Mouse (Mus musculus) stomach, embryonic 16.5 days (tissue): ENCODE measurements at regions not wholly inside any gene's neighbourhood (a gene's known extent, or its start where the extent isn't known, plus 50 kb on each side); places are given as distances from the start of the nearest gene placed in this dataset.

Experiments
- ATAC-seq: fragments of 200-750 bp; cut with Nextera tagmentation; 2 replicates; pipeline ENCODE4 v1.8.0; 2017; ENCODE audit warnings: moderate number of reproducible peaks, moderate TSS enrichment; ENCODE audit not compliant: insufficient read depth, low FRiP score
- H3K27ac ChIP-seq: fragments of 300-500 bp; sonication (generic); 2 replicates; pipeline ENCODE4 v1.5.1; 2014; ENCODE audit warnings: low read length
- H3K27me3 ChIP-seq: fragments of 300-500 bp; sonication (generic); 2 replicates; pipeline ENCODE4 v1.6.1; 2014; ENCODE audit warnings: low read length, control low read depth, mixed read lengths; ENCODE audit not compliant: control insufficient read depth, insufficient read depth
- H3K36me3 ChIP-seq: fragments of 300-500 bp; sonication (generic); 2 replicates; pipeline ENCODE4 v1.6.1; 2014; ENCODE audit warnings: low read length; ENCODE audit not compliant: control insufficient read depth, insufficient read depth
- H3K4me1 ChIP-seq: fragments of 300-500 bp; sonication (generic); 2 replicates; pipeline ENCODE4 v1.6.1; 2014; ENCODE audit warnings: low read length, control low read depth, mixed read lengths; ENCODE audit not compliant: control insufficient read depth, insufficient read depth
- H3K4me2 ChIP-seq: fragments of 300-500 bp; sonication (generic); 2 replicates; pipeline ENCODE4 v1.6.1; 2014; ENCODE audit warnings: low read depth, low read length, mixed read lengths
- H3K4me3 ChIP-seq: fragments of 300-500 bp; sonication (generic); replicated peaks from 2 replicates; pipeline ENCODE4 v1.5.1; 2014; ENCODE audit warnings: mild to moderate bottlenecking, low read length
- H3K9ac ChIP-seq: fragments of 300-500 bp; sonication (generic); 2 replicates; pipeline ENCODE4 v1.6.1; 2014; ENCODE audit warnings: low read length
- H3K9me3 ChIP-seq: fragments of 300-500 bp; sonication (generic); replicated peaks from 2 replicates; pipeline ENCODE4 v1.6.1; 2016; ENCODE audit warnings: low read length, control low read depth; ENCODE audit not compliant: control insufficient read depth
- WGBS: fragments of 180-500 bp; shearing (Covaris S2); extraction: QIAGEN DNeasy Blood & Tissue Kit; methylation state at CpG from one replicate; pipeline ENCODE4 v1.1.7; 2014; 5-methylcytosine and 5-hydroxymethylcytosine counted together

GRCm38 (mm10) chr10:98500315-98500714 is 413.9 kb upstream of the Atp2b1 start:
- Histone ChIP-seq H3K9me3 (no peaks in the 10 kb centered on the region), H3K27me3 (no peaks in the 10 kb centered on the region), H3K27ac (no peak overlapping the region), H3K36me3 (no peaks in the 10 kb centered on the region), H3K9ac (no peak overlapping the region), H3K4me3 (no peak overlapping the region), H3K4me1 (no peaks in the 10 kb centered on the region), H3K4me2 (no peak overlapping the region)
- ATAC-seq: no peak
- 85% methylated on average over 4 of the region's 4 CpGs for WGBS

DNA sequence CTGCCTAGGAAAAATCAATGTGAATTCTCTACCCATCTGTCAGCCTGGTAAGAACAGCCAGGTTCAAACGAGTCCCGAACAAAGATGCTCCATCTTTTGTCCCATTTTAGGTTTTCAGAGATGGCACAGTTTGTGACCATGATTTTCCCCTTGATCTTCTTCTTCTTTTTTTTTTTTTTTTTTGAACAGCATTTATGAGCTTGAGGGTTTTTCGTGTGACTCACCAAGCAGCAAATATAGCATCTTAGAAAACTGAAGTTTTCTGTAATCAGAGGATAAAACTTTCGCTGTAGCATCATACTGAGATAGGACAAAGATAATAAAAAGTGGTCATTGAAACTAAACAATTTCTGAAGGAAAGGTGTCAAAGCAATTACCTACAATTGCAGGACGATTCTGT is 412.6 kb upstream of the Atp2b1 start:
- no peak for ATAC-seq
- Histone ChIP-seq H3K36me3 (no peaks in the 10 kb centered on the region), H3K27me3 (no peaks in the 10 kb centered on the region), H3K4me2 (no peak overlapping the region), H3K27ac (no peak overlapping the region), H3K9ac (no peak overlapping the region), H3K9me3 (no peaks in the 10 kb centered on the region), H3K4me3 (no peak overlapping the region), H3K4me1 (no peaks in the 10 kb centered on the region)
- 79% methylated on average over 5 of the region's 5 CpGs for WGBS

DNA sequence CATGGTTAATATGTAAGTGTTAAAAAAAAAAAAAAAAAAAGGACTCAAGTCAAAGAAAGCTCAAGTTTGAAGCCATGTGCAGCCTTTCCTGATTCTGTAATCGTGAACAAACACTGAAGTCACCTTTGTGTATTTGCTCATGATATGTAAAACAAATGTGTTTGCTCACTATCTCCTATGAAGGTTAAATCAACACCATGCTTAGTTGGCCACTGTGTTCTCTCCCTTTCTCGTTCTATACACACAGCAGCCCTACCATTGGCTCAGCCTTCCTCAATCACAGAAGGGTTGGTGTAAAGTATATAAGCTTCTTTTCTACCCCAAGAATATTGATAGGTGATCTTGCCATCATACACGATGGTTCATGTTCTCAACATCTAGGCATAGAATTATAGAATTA is 409.7 kb upstream of the Atp2b1 start:
- 68% methylated on average over 3 of the region's 3 CpGs for WGBS
- Histone ChIP-seq H3K9me3 (no peaks in the 10 kb centered on the region), H3K27ac (no peak overlapping the region), H3K4me3 (no peak overlapping the region), H3K4me2 (no peak overlapping the region), H3K9ac (no peak overlapping the region), H3K27me3 (no peaks in the 10 kb centered on the region), H3K36me3 (no peaks in the 10 kb centered on the region), H3K4me1 (no peaks in the 10 kb centered on the region)
- peak; percentile 91 for ATAC-seq

- Histone ChIP-seq H3K4me3 (no peak overlapping the region), H3K9me3 (no peaks in the 10 kb centered on the region), H3K36me3 (no peaks in the 10 kb centered on the region), H3K27me3 (no peaks in the 10 kb centered on the region), H3K27ac (no peak overlapping the region), H3K4me2 (no peak overlapping the region), H3K4me1 (no peaks in the 10 kb centered on the region), H3K9ac (no peak overlapping the region)
- 43% methylated on average over 5 of the region's 5 CpGs for WGBS
- no peak for ATAC-seq
Observed at GRCm38 (mm10) chr10:98508515-98509143, 405.6 kb upstream of the Atp2b1 start.

- Histone ChIP-seq H3K27me3 (no peaks in the 10 kb centered on the region), H3K9ac (no peak overlapping the region), H3K4me1 (no peaks in the 10 kb centered on the region), H3K36me3 (no peaks in the 10 kb centered on the region), H3K4me3 (no peak overlapping the region), H3K4me2 (no peak overlapping the region), H3K9me3 (no peaks in the 10 kb centered on the region), H3K27ac (no peak overlapping the region)
- WGBS: 63% methylated on average over 1 of the region's 1 CpGs
- ATAC-seq: no peak
Observed at GRCm38 (mm10) chr10:98514836-98515235, 399.4 kb upstream of the Atp2b1 start.

GRCm38 (mm10) chr10:98517609-98518008 is 396.6 kb upstream of the Atp2b1 start:
- WGBS: 88% methylated on average over 2 of the region's 2 CpGs

GRCm38 (mm10) chr10:98529565-98529964 is 384.6 kb upstream of the Atp2b1 start:
- no peaks in the 10 kb centered on the region for H3K36me3 ChIP-seq
- H3K27ac ChIP-seq: no peak overlapping the region
- no peak overlapping the region for H3K9ac ChIP-seq
- H3K27me3 ChIP-seq: no peaks in the 10 kb centered on the region
- H3K9me3 ChIP-seq: no peaks in the 10 kb centered on the region
- ATAC-seq: no peak
- no peak overlapping the region for H3K4me2 ChIP-seq
- H3K4me1 ChIP-seq: no peaks in the 10 kb centered on the region
- no peak overlapping the region for H3K4me3 ChIP-seq
- WGBS: 76% methylated on average over 4 of the region's 4 CpGs

More at GRCm38 (mm10) chr10:98517609-98518008, 396.6 kb upstream of the Atp2b1 start:
- Histone ChIP-seq H3K27me3 (no peaks in the 10 kb centered on the region), H3K36me3 (no peaks in the 10 kb centered on the region), H3K9me3 (no peaks in the 10 kb centered on the region), H3K9ac (no peak overlapping the region), H3K4me3 (no peak overlapping the region), H3K27ac (no peak overlapping the region), H3K4me2 (no peak overlapping the region), H3K4me1 (no peaks in the 10 kb centered on the region)
- ATAC-seq: no peak

- WGBS: 92% methylated on average over 4 of the region's 4 CpGs
Observed at GRCm38 (mm10) chr10:98531425-98531824, 382.8 kb upstream of the Atp2b1 start.

GRCm38 (mm10) chr10:98538706-98539105 is 375.5 kb upstream of the Atp2b1 start:
- Histone ChIP-seq H3K36me3 (no peaks in the 10 kb centered on the region), H3K27ac (no peak overlapping the region), H3K4me3 (no peak overlapping the region), H3K9me3 (no peaks in the 10 kb centered on the region), H3K4me1 (peaks cover 6% of the 10 kb centered on the region), H3K4me2 (no peak overlapping the region), H3K27me3 (no peaks in the 10 kb centered on the region), H3K9ac (no peak overlapping the region)
- WGBS: 59% methylated on average over 1 of the region's 1 CpGs
- ATAC-seq: no peak

More at GRCm38 (mm10) chr10:98531425-98531824, 382.8 kb upstream of the Atp2b1 start:
- Histone ChIP-seq H3K4me2 (no peak overlapping the region), H3K36me3 (no peaks in the 10 kb centered on the region), H3K4me1 (no peaks in the 10 kb centered on the region), H3K27me3 (no peaks in the 10 kb centered on the region), H3K27ac (no peak overlapping the region), H3K4me3 (no peak overlapping the region), H3K9me3 (no peaks in the 10 kb centered on the region), H3K9ac (no peak overlapping the region)
- ATAC-seq: no peak
